Mouse (Mus musculus) hindbrain, embryonic 16.5 days (tissue): Measurements from ENCODE around the gene Cep135. TPM values are rescaled to one million over a fixed set of nuclear protein-coding genes. Genes with fewer than 3 reads are reported as not detected.

Experiments used
- ATAC-seq: fragments of 200-750 bp; cut with Nextera tagmentation; 2 replicates; pipeline ENCODE4 v1.8.0; 2017; ENCODE audit warnings: moderate TSS enrichment, moderate library complexity
- H3K27ac ChIP-seq: fragments of 300-500 bp; sonication (generic); 2 replicates; pipeline ENCODE4 v1.5.1; 2014; ENCODE audit warnings: low read depth, mild to moderate bottlenecking, control low read depth, low read length, moderate library complexity
- H3K27me3 ChIP-seq: fragments of 300-500 bp; sonication (generic); replicated peaks from 2 replicates; pipeline ENCODE4 v1.6.1; 2014; ENCODE audit warnings: low read length; ENCODE audit not compliant: control insufficient read depth, insufficient read depth
- H3K36me3 ChIP-seq: fragments of 300-500 bp; sonication (generic); 2 replicates; pipeline ENCODE4 v1.6.1; 2014; ENCODE audit warnings: mild to moderate bottlenecking, low read length, moderate library complexity, mixed read lengths; ENCODE audit not compliant: control insufficient read depth, insufficient read depth
- H3K4me1 ChIP-seq: fragments of 300-500 bp; sonication (generic); 2 replicates; pipeline ENCODE4 v1.6.1; 2014; ENCODE audit warnings: low read depth, low read length; ENCODE audit not compliant: control insufficient read depth, insufficient read depth
- H3K4me2 ChIP-seq: fragments of 300-500 bp; sonication (generic); 2 replicates; pipeline ENCODE4 v1.6.1; 2014; ENCODE audit warnings: mild to moderate bottlenecking, low read length, control low read depth, moderate library complexity
- H3K4me3 ChIP-seq: fragments of 300-500 bp; sonication (generic); 2 replicates; pipeline ENCODE4 v1.5.1; 2014; ENCODE audit warnings: mild to moderate bottlenecking, low read length, control low read depth, moderate library complexity
- H3K9ac ChIP-seq: fragments of 300-500 bp; sonication (generic); 2 replicates; pipeline ENCODE4 v1.6.1; 2014; ENCODE audit warnings: low read depth, mild to moderate bottlenecking, control low read depth, low read length, moderate library complexity
- H3K9me3 ChIP-seq: fragments of 300-500 bp; sonication (generic); 2 replicates; pipeline ENCODE4 v1.6.1; 2014; ENCODE audit warnings: mild to moderate bottlenecking, low read length, moderate library complexity; ENCODE audit not compliant: control insufficient read depth
- WGBS: fragments of 180-500 bp; shearing (Covaris S2); extraction: QIAGEN DNeasy Blood & Tissue Kit; methylation state at CpG from one replicate; pipeline ENCODE4 v1.1.7; 2014; 5-methylcytosine and 5-hydroxymethylcytosine counted together
- polyA plus RNA-seq: library from polyadenylated mRNA; unstranded; fragments of >200 nt; fragmentation: Nextera tagmentation; extraction: Ambion mirVana; gene quantifications from 2 replicates; pipeline ENCODE4 v1.2.1, GENCODE M21; 2015

The Cep135 gene
- polyA plus RNA-seq, 1 experiment from 2014 or later, result 3.4 TPM

DNA sequence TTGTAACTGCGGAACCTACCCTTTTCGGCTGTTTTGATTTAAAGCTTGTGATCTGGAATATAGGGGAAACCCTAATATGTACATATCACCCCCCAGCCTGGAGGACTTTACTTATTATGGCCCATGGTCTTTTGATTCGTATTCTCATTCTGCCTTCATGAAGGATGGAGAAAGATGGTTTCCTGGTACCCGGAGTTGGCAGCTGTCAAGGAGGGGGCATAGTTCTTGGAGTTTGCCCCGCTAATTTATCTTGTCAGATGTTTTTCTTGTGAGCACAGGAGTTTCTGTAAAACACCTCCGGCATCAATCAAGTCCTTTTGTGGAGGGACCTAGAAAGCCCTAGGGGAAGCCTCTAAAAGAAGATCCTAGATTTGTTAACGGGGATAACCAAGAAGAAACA, 813 bp downstream of the Cep135 start:
- Histone ChIP-seq H3K27ac (peak overlapping the region; percentile 85; the same call in 1 of the 2 replicates), H3K9me3 (no peaks in the 10 kb centered on the region), H3K4me1 (peaks cover 5% of the 10 kb centered on the region), H3K9ac (peak overlapping the region; percentile 87), H3K4me2 (peak overlapping the region; percentile 64), H3K4me3 (peak overlapping the region; percentile 87), H3K36me3 (no peaks in the 10 kb centered on the region), H3K27me3 (no peaks in the 10 kb centered on the region)
- WGBS, result under 1% methylated on average over 7 of the region's 7 CpGs
- ATAC-seq, result no peak; the same call in 1 of the 2 replicates

GRCm38 (mm10) chr5:76590009-76590408, 1.5 kb downstream of the Cep135 start:
- no peaks in the 10 kb centered on the region; the same call in 1 of the 2 replicates for H3K36me3 ChIP-seq
- H3K4me2 ChIP-seq, result no peak overlapping the region; the same call in 1 of the 2 replicates
- H3K4me1 ChIP-seq, result peaks cover 5% of the 10 kb centered on the region
- H3K27ac ChIP-seq, result no peak overlapping the region
- no peak overlapping the region for H3K9ac ChIP-seq
- no peaks in the 10 kb centered on the region for H3K27me3 ChIP-seq
- no peak for ATAC-seq
- 72% methylated on average over 2 of the region's 2 CpGs for WGBS
- no peak overlapping the region for H3K4me3 ChIP-seq
- no peaks in the 10 kb centered on the region for H3K9me3 ChIP-seq

- no peak overlapping the region for H3K27ac ChIP-seq
- no peak overlapping the region for H3K9ac ChIP-seq
- peaks cover 9% of the 10 kb centered on the region; the same call in 1 of the 2 replicates for H3K36me3 ChIP-seq
- 58% methylated on average over 9 of the region's 9 CpGs for WGBS
- peaks cover 5% of the 10 kb centered on the region for H3K4me1 ChIP-seq
- H3K9me3 ChIP-seq, result no peaks in the 10 kb centered on the region
- no peak for ATAC-seq
- H3K27me3 ChIP-seq, result no peaks in the 10 kb centered on the region
- H3K4me2 ChIP-seq, result no peak overlapping the region
- H3K4me3 ChIP-seq, result no peak overlapping the region
Measured at GRCm38 (mm10) chr5:76591885-76592284, 3.4 kb downstream of the Cep135 start.

DNA sequence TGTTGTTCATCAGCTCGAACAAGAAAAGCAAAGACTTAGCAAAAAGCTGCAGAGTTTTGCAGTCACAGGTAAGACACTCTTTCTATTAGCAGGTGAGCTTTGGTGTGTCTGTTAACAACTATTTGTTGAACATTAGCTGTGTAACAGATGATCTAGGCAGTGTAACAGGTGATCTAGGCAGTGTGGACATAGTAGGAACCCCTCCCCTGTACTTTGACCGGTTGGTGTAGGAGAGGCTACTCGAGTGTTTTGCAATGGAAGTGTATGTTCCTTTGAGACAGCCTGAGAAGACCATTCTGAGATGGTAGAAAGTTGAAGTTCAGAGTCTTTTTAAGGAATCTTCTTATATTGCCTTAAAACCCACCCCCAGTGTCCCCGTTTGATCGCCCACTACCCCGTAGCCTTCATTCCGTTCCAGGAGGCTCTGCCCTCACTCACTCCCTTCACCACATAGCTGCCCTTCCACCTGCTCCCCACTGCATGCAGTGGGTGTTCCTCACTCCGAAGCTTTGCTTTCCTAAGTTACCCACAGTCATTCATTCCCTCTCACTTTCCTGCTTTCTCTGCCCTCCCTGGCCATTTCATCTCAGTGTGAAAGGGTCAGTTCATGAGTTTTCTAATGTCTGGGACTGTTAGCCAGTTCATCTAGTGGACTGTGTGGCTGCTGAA, 21.3 kb downstream of the Cep135 start:
- Histone ChIP-seq H3K27me3 (no peaks in the 10 kb centered on the region), H3K4me1 (no peaks in the 10 kb centered on the region), H3K36me3 (peaks cover 13% of the 10 kb centered on the region), H3K9me3 (no peaks in the 10 kb centered on the region), H3K9ac (no peak overlapping the region), H3K4me2 (no peak overlapping the region), H3K27ac (no peak overlapping the region), H3K4me3 (no peak overlapping the region)
- ATAC-seq, result no peak
- WGBS, result 96% methylated on average over 8 of the region's 8 CpGs

DNA sequence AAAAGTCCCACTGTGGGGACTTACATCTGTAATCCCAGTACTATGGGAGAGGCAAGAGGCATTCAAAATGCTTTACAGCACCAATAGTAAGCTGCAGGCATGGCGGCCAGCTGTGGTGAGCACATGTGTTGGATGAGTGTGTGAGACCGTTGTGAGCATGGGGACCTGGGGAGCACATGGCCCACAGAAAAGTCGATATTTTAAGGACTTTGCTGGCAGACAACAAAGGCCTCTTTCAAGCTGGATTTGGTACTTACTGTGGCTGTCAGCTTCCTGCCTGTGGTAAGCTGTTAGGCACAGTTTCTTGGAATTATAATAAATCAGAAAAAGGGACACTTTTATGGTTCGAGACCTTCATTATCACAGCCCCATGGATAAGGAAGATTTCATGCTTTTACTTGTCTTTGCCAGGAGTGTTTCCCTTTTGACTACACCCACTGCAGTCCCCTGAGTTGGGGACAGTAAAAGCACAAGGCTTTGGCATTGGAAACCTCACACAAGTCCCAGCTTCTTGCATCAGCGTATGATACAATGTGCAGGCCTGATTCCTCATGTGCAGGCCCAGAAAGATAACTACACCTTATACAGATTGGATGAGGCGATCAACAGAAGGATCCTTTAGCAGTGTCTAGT, 24.5 kb downstream of the Cep135 start:
- Histone ChIP-seq H3K27me3 (no peaks in the 10 kb centered on the region), H3K9ac (no peak overlapping the region), H3K4me3 (no peak overlapping the region), H3K27ac (no peak overlapping the region), H3K36me3 (peaks cover 20% of the 10 kb centered on the region), H3K4me1 (no peaks in the 10 kb centered on the region), H3K9me3 (no peaks in the 10 kb centered on the region), H3K4me2 (no peak overlapping the region)
- 78% methylated on average over 6 of the region's 6 CpGs for WGBS
- ATAC-seq, result no peak

GRCm38 (mm10) chr5:76615276-76615675, 26.8 kb downstream of the Cep135 start:
- H3K4me1 ChIP-seq, result no peaks in the 10 kb centered on the region
- no peak overlapping the region for H3K4me3 ChIP-seq
- ATAC-seq, result no peak
- no peak overlapping the region for H3K27ac ChIP-seq
- WGBS, result 92% methylated on average over 8 of the region's 8 CpGs
- no peak overlapping the region for H3K4me2 ChIP-seq
- no peaks in the 10 kb centered on the region for H3K9me3 ChIP-seq
- H3K36me3 ChIP-seq, result peaks cover 20% of the 10 kb centered on the region
- H3K27me3 ChIP-seq, result no peaks in the 10 kb centered on the region
- no peak overlapping the region for H3K9ac ChIP-seq

- Histone ChIP-seq H3K9me3 (no peaks in the 10 kb centered on the region), H3K9ac (no peak overlapping the region), H3K4me2 (no peak overlapping the region), H3K4me1 (no peaks in the 10 kb centered on the region), H3K27ac (no peak overlapping the region), H3K27me3 (no peaks in the 10 kb centered on the region), H3K36me3 (peaks cover 20% of the 10 kb centered on the region), H3K4me3 (no peak overlapping the region)
- ATAC-seq, result no peak
- WGBS, result 87% methylated on average over 2 of the region's 2 CpGs
Measured at GRCm38 (mm10) chr5:76616196-76616747, 27.8 kb downstream of the Cep135 start.

- no peak for ATAC-seq
- 0 out of 2 replicates have a peak, but pooled peaks cover 2% of the 10 kb centered on the region for H3K9me3 ChIP-seq
- H3K36me3 ChIP-seq, result peaks cover 22% of the 10 kb centered on the region
- no peak overlapping the region for H3K27ac ChIP-seq
- H3K27me3 ChIP-seq, result no peaks in the 10 kb centered on the region
- WGBS, result 84% methylated on average over 7 of the region's 7 CpGs
- no peak overlapping the region for H3K4me3 ChIP-seq
- H3K9ac ChIP-seq, result no peak overlapping the region
- H3K4me1 ChIP-seq, result no peaks in the 10 kb centered on the region
- no peak overlapping the region for H3K4me2 ChIP-seq
Measured at GRCm38 (mm10) chr5:76618750-76619149, 30.3 kb downstream of the Cep135 start.

GRCm38 (mm10) chr5:76623759-76624158, 35.3 kb downstream of the Cep135 start:
- H3K4me3 ChIP-seq, result no peak overlapping the region
- no peaks in the 10 kb centered on the region for H3K27me3 ChIP-seq
- H3K4me2 ChIP-seq, result no peak overlapping the region
- H3K9me3 ChIP-seq, result 0 out of 2 replicates have a peak, but pooled peaks cover 2% of the 10 kb centered on the region
- H3K4me1 ChIP-seq, result no peaks in the 10 kb centered on the region
- no peak overlapping the region for H3K9ac ChIP-seq
- H3K36me3 ChIP-seq, result peaks cover 8% of the 10 kb centered on the region
- no peak overlapping the region for H3K27ac ChIP-seq
- WGBS, result 97% methylated on average over 9 of the region's 9 CpGs
- no peak for ATAC-seq
